Mouse (Mus musculus) embryo, embryonic 11.5 days (tissue): ENCODE data around the gene Med1.

ENCODE experiments used
- DNase-seq: peaks from one replicate; pipeline ENCODE4 v3.0.0-alpha.2; 2012; ENCODE audit warnings: low read depth, low spot score

Gene Med1

GRCm38 (mm10) chr11:98149304-98149750 lies 43.8 kb downstream of the Med1 start:
- peak; percentile 86 for DNase-seq

GRCm38 (mm10) chr11:98148551-98149301 lies 44.4 kb downstream of the Med1 start:
- peak; percentile 26 for DNase-seq

GRCm38 (mm10) chr11:98145856-98146255 lies 47.2 kb downstream of the Med1 start:
- DNase-seq = no peak

- no peak for DNase-seq
These were observed 50.5 kb downstream of the Med1 start for GRCm38 (mm10) chr11:98142545-98142944.

GRCm38 (mm10) chr11:98138894-98139293 lies 54.2 kb downstream of the Med1 start:
- DNase-seq = no peak

- no peak for DNase-seq
These were observed 55.3 kb downstream of the Med1 start for GRCm38 (mm10) chr11:98137836-98138235.

- DNase-seq = no peak
These were observed 58.1 kb downstream of the Med1 start for GRCm38 (mm10) chr11:98134951-98135350.

- DNase-seq = no peak
These were observed 69.7 kb downstream of the Med1 start for GRCm38 (mm10) chr11:98123424-98123823.

- DNase-seq = no peak
These were observed 78.7 kb downstream of the Med1 start for GRCm38 (mm10) chr11:98114363-98114762.

GRCm38 (mm10) chr11:98113504-98113903 lies 79.6 kb downstream of the Med1 start:
- DNase-seq = no peak

GRCm38 (mm10) chr11:98109706-98110105 lies 83.4 kb downstream of the Med1 start:
- no peak for DNase-seq
